Mouse (Mus musculus) adrenal gland, postnatal 14 days (tissue): ENCODE measurements around the gene Ptprh. TPM values are rescaled to one million over a fixed set of nuclear protein-coding genes. Genes with fewer than 3 reads are reported as not detected.
A peak's percentile ranks its signal among the peaks of the same experiment; 100 is the strongest.

ENCODE experiments used
- DNase-seq: peaks from one replicate; pipeline ENCODE4 v3.0.0; 2021; ENCODE audit warnings: mixed read lengths
- microRNA-seq, 2 experiments: library from miRNA; unstranded; fragments of <30 nt; microRNA quantifications; one replicate each; pipeline ENCODE4 v1.2.0; 2021
- total RNA-seq: library from RNA; stranded (reverse); gene quantifications from 2 replicates; pipeline ENCODE4 v1.2.3, GENCODE M21; 2021

The Ptprh gene
- total RNA-seq, 1 experiment from 2014 or later: not detected

DNA sequence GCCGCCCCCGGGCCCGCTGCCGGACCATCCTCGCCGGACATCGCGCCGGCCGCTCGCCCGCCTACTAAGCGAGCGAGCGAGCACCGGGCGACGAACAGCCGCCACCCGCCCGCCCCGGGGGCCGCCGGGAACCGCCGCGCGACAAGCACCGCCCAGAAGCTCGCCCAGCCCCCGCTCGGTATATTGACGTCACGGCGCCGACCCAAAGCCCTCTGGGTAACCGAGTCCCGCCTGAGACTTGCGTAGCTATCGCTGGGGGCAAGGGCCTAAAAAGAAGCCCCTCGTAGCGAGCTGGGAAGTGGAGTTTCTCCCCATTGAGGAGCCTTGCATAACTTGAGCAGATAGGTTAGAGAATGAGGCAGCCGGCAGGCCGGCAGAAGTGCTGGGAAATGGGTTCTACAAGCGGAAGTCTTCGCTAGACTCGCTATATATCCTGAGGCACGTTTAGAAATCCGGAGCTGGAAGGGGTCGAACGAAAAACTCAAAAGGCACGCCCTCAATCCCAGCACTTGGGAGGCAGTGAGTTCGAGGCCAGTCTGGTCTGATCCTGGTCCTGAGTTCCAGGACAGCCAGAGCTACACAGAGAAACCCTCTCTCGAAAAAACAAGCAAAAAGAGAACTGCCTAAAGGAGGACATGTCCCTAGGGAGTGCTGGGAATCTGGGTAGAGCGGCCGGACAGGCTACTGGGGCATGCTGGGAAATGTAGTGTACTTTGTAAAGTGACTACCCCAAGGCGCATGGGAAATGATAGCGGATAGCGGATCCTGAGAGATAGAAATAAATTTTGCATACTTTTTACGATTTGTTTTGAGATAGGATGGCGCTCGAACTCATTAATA is 102.1 kb downstream of the Ptprh start, which contains the start of gene Ppp1r12c:
TSS of gene Ppp1r12c (minus strand) at position 123 of the 840 bp plus-strand sequence.
- DNase-seq: peak; percentile 98

DNA sequence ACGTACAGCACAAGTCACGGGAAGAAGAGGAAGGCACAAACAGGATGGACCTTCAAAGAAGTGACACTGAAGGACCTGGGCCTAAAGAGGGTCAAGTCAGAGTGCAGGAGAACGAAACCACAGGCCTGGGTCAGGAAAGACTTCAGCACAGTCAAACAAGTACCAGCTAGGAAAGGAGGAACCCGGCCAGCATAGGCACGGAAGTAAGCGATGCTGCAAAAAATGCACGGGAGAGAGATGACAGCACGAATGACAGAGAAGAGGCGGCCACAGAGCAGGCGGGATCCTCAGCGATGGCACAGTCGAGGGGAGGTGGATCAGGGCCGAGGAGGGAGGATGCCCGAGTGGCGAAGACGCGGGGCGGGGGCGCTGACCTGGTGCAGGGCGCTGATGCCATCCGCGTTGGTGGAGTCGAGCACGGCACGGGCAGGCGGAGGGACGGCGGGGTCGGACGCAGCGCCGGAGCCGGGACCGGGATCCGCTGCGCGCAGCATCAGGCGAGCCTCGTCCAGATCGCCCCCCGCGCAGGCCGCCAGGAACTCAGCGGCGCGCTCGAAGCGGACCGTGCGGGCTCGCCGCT is 102.9 kb downstream of the Ptprh start:
- DNase-seq: peak; percentile 77

DNA sequence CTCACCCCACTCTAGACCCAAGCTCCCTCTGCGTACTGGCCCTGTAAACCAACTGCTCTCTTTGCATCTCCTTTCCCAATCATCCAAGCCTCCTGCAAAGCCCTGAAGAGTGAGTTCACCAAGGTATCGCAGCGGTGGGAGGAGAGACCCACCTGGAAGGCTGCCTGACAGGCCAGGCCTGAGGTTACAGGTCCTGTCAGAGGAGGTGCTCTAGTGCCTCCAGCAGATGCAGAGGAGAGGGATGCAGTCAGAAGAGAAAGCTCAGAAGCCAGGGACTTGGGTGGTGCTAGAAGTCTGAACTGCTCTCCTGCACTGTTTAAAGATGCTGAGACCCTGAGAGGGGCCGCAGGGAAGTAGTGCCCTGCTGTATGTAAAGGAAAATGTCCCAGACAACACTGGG is 104.8 kb downstream of the Ptprh start:
- DNase-seq: no peak

Small RNAs within 50 kb of the gene (microRNA-seq; reads per million reads assigned to microRNA genes)
- 0 reads per million in 2 experiments for gene Gm23577

Other genes starting within 250 kb of the Ptprh start
- gene Gp6, start 206.3 kb downstream of the Ptprh start, total RNA-seq: 0.15 and 0.38 TPM in 2 replicates
- gene Rdh13, start 158.4 kb downstream of the Ptprh start, total RNA-seq: 26.1 and 31.7 TPM in 2 replicates
- 5.9 TPM in 2 replicates for gene Eps8l1, start 143.4 kb downstream of the Ptprh start, total RNA-seq
- gene Ppp1r12c, start 102.4 kb downstream of the Ptprh start, total RNA-seq: 83.4 and 90.8 TPM in 2 replicates
- 1.1 and 2.0 TPM in 2 replicates for gene Tnnt1, start 87.7 kb downstream of the Ptprh start, total RNA-seq
- 0.85 and 3.0 TPM in 2 replicates for gene Tnni3, start 79.8 kb downstream of the Ptprh start, total RNA-seq
- gene Dnaaf3, start 71.6 kb downstream of the Ptprh start, total RNA-seq: 0.63 and 0.75 TPM in 2 replicates
- 8.2 and 11.6 TPM in 2 replicates for gene Syt5, start 56.5 kb downstream of the Ptprh start, total RNA-seq
- gene Tmem86b, start 27.4 kb upstream of the Ptprh start, total RNA-seq: 8.8 and 16.2 TPM in 2 replicates
- gene Ppp6r1, start 55.0 kb upstream of the Ptprh start, total RNA-seq: 80.9 and 86.1 TPM in 2 replicates
- 34.0 and 37.9 TPM in 2 replicates for gene Hspbp1, start 81.0 kb upstream of the Ptprh start, total RNA-seq
- gene Brsk1, start 86.6 kb upstream of the Ptprh start, total RNA-seq: 6.0 and 8.4 TPM in 2 replicates
- gene Tmem150b, start 121.2 kb upstream of the Ptprh start, total RNA-seq: 0.30 and 0.79 TPM in 2 replicates
- 60.3 and 70.7 TPM in 2 replicates for gene Kmt5c, start 136.1 kb upstream of the Ptprh start, total RNA-seq
- 28.1 and 31.3 TPM in 2 replicates for gene Cox6b2, start 149.1 kb upstream of the Ptprh start, total RNA-seq
- not detected in 2 replicates for gene Fam71e2, start 167.3 kb upstream of the Ptprh start, total RNA-seq
- gene Il11, start 178.8 kb upstream of the Ptprh start, total RNA-seq: not detected in 2 replicates
- gene Tmem190, start 178.9 kb upstream of the Ptprh start, total RNA-seq: not detected in 2 replicates
- gene Tmem238, start 185.6 kb upstream of the Ptprh start, total RNA-seq: 10.2 and 11.7 TPM in 2 replicates
- gene Rpl28, start 188.8 kb upstream of the Ptprh start, total RNA-seq: 1,145 and 1,281 TPM in 2 replicates
- 140 and 146 TPM in 2 replicates for gene Ube2s, start 208.5 kb upstream of the Ptprh start, total RNA-seq
- gene Shisa7, start 240.7 kb upstream of the Ptprh start, total RNA-seq: 2.2 and 2.9 TPM in 2 replicates